Mouse (Mus musculus): ENCODE data around the gene Vmn2r68. TPM values are rescaled to one million over a fixed set of nuclear protein-coding genes. Genes with fewer than 3 reads are reported as not detected.

Gene Vmn2r68
- total RNA-seq (2023), result not detected

GRCm38 (mm10) chr7:85237683-85238082 lies at the start of gene Vmn2r68:
TSS of gene Vmn2r68 (minus strand) at chr7:85237783.

Other genes with a start within 250 kb of the Vmn2r68 start
- gene Vmn2r66, start 225.5 kb downstream of the Vmn2r68 start, total RNA-seq (2023), result not detected
- gene Vmn2r67, start 81.8 kb downstream of the Vmn2r68 start, total RNA-seq (2023), result not detected
- gene Vmn2r69, start 178.1 kb upstream of the Vmn2r68 start, total RNA-seq (2023), result not detected